Mouse (Mus musculus) CH12F3 (cell line): ENCODE measurements around the gene Tsr1.

ENCODE experiments used
- in situ Hi-C: fragments of 300-500 bp; cut with MboI; formaldehyde crosslinking; loops from 2 replicates; pipeline ENCODE4 v1.14.3; 2020; ENCODE audit warnings: low sequenced_read_pairs

The Tsr1 gene

GRCm38 (mm10) chr11:74897678-74898516, at the start of gene Tsr1:
Gene Tsr1, plus strand, starts transcription at chr11:74898071.
- in situ Hi-C loops = no loop called here

- in situ Hi-C loops = no loop called here
Observed at GRCm38 (mm10) chr11:74850998-74851661, 46.7 kb upstream of the Tsr1 start.

- in situ Hi-C loops = no loop called here
Observed at GRCm38 (mm10) chr11:74857756-74858155, 40.1 kb upstream of the Tsr1 start.

- in situ Hi-C loops = no loop called here
Observed at GRCm38 (mm10) chr11:74862129-74862528, 35.7 kb upstream of the Tsr1 start.

GRCm38 (mm10) chr11:74863471-74863870, 34.4 kb upstream of the Tsr1 start:
- in situ Hi-C loops = no loop called here

GRCm38 (mm10) chr11:74864421-74864820, 33.5 kb upstream of the Tsr1 start:
- in situ Hi-C loops = no loop called here

- in situ Hi-C loops = no loop called here
Observed at GRCm38 (mm10) chr11:74865252-74865651, 32.6 kb upstream of the Tsr1 start.

GRCm38 (mm10) chr11:74866640-74867039, 31.2 kb upstream of the Tsr1 start:
- in situ Hi-C loops = no loop called here

GRCm38 (mm10) chr11:74867181-74867580, 30.7 kb upstream of the Tsr1 start:
- in situ Hi-C loops = no loop called here

- in situ Hi-C loops = no loop called here
Observed at GRCm38 (mm10) chr11:74868046-74868760, 29.7 kb upstream of the Tsr1 start.

GRCm38 (mm10) chr11:74869603-74870002, 28.3 kb upstream of the Tsr1 start:
- in situ Hi-C loops = no loop called here

- in situ Hi-C loops = no loop called here
Observed at GRCm38 (mm10) chr11:74870544-74870943, 27.3 kb upstream of the Tsr1 start.

- in situ Hi-C loops = no loop called here
Observed at GRCm38 (mm10) chr11:74870991-74871622, 26.8 kb upstream of the Tsr1 start.

- in situ Hi-C loops = no loop called here
Observed at GRCm38 (mm10) chr11:74874630-74875029, 23.2 kb upstream of the Tsr1 start.

- in situ Hi-C loops = no loop called here
Observed at GRCm38 (mm10) chr11:74876801-74877200, 21.1 kb upstream of the Tsr1 start.

- in situ Hi-C loops = no loop called here
Observed at GRCm38 (mm10) chr11:74880999-74881398, 16.9 kb upstream of the Tsr1 start.

GRCm38 (mm10) chr11:74881979-74882378, 15.9 kb upstream of the Tsr1 start:
- in situ Hi-C loops = no loop called here

- in situ Hi-C loops = no loop called here
Observed at GRCm38 (mm10) chr11:74883098-74883497, 14.8 kb upstream of the Tsr1 start.

GRCm38 (mm10) chr11:74894619-74895018, 3.3 kb upstream of the Tsr1 start:
- in situ Hi-C loops = no loop called here

GRCm38 (mm10) chr11:74895980-74896900, 1.6 kb upstream of the Tsr1 start:
- in situ Hi-C loops = no loop called here
